Mouse (Mus musculus): ENCODE measurements around the gene Tsen2.

Tsen2 gene

GRCm38 (mm10) chr6:115582328-115583115 lies 38.1 kb downstream of the Tsen2 start:
- ChIA-PET CTCF (interaction anchor here in 3 of 4 experiments (0.6 to 1.6 kb wide), 5 partner anchors 10 to 829 kb away, joined by 3 to 5 read pairs (median 4); partner anchors contain the start of gene Mkrn2os (in 1 of the 3)), POLR2A (interaction anchor here (0.6 to 4.3 kb wide), 25 partner anchors 8 to 268 kb away, joined by 3 to 12 read pairs (median 4); partner anchors contain the start of genes Mkrn2os (in 2 of the 4), Raf1 (in 2 of the 4) and Efcab12 (in 1 of the 4))

GRCm38 (mm10) chr6:115583430-115584125 lies 39.1 kb downstream of the Tsen2 start:
- ChIA-PET CTCF (interaction anchor here in 2 of 4 experiments (1.1 to 1.6 kb wide), 3 partner anchors 9 to 768 kb away, joined by 3 to 5 read pairs (median 3); partner anchors contain the start of gene Mkrn2os (in 1 of the 2)), POLR2A (interaction anchor here in 3 of 4 experiments (0.8 to 4.3 kb wide), 19 partner anchors 8 to 254 kb away, joined by 3 to 12 read pairs (median 4); partner anchors contain the start of genes Mkrn2os (in 2 of the 3), Efcab12 (in 1 of the 3) and Raf1 (in 1 of the 3))

GRCm38 (mm10) chr6:115584176-115584575 lies 39.7 kb downstream of the Tsen2 start:
- ChIA-PET CTCF (interaction anchor here in 1 of 4 experiments (1.1 kb wide), 1 partner anchor 23 kb away, joined by 3 read pairs; no protein-coding TSS in a partner anchor), POLR2A (interaction anchor here in 1 of 4 experiments (1.1 to 4.3 kb wide), 3 partner anchors 8 to 13 kb away, joined by 3 to 12 read pairs (median 11); partner anchors contain the start of gene Mkrn2os)

- ChIA-PET CTCF (no interaction called here), POLR2A (no interaction called here)
Observed at GRCm38 (mm10) chr6:115586321-115586720, 41.9 kb downstream of the Tsen2 start.

- ChIA-PET CTCF (interaction anchor here in 3 of 4 experiments (0.5 to 1.7 kb wide), 4 partner anchors 9 to 340 kb away, joined by 3 to 5 read pairs (median 4); no protein-coding TSS in a partner anchor), POLR2A (interaction anchor here in 2 of 4 experiments (0.6 to 2.7 kb wide), 4 partner anchors 9 to 122 kb away, joined by 3 to 11 read pairs (median 4); no protein-coding TSS in a partner anchor)
Observed at GRCm38 (mm10) chr6:115591692-115592359, 47.4 kb downstream of the Tsen2 start.

- ChIA-PET CTCF (interaction anchor here in 2 of 4 experiments (0.5 to 1.7 kb wide), 3 partner anchors 9 to 341 kb away, joined by 3 to 5 read pairs (median 5); no protein-coding TSS in a partner anchor), POLR2A (interaction anchor here in 2 of 4 experiments (0.6 to 2.7 kb wide), 4 partner anchors 10 to 59 kb away, joined by 3 to 11 read pairs (median 4); no protein-coding TSS in a partner anchor)
Observed at GRCm38 (mm10) chr6:115592458-115592857, 48.0 kb downstream of the Tsen2 start, which contains the start of gene Mkrn2os. TSS of gene Mkrn2os (minus strand) at chr6:115592576.

- ChIA-PET POLR2A (interaction anchor here in 2 of 4 experiments (0.6 to 2.7 kb wide), 3 partner anchors 10 to 111 kb away, joined by 3 to 11 read pairs (median 3); no protein-coding TSS in a partner anchor), CTCF (interaction anchor here in 1 of 4 experiments (1.7 kb wide), 1 partner anchor 10 kb away, joined by 5 read pairs; no protein-coding TSS in a partner anchor)
Observed at GRCm38 (mm10) chr6:115593252-115593651, 48.8 kb downstream of the Tsen2 start.

GRCm38 (mm10) chr6:115594463-115594862 lies 50.0 kb downstream of the Tsen2 start:
- POLR2A ChIA-PET, result interaction anchor here in 1 of 4 experiments (0.9 kb wide), 1 partner anchor 40 kb away, joined by 3 read pairs; no protein-coding TSS in a partner anchor
- CTCF ChIA-PET, result no interaction called here

GRCm38 (mm10) chr6:115595667-115596066 lies 51.2 kb downstream of the Tsen2 start:
- ChIA-PET POLR2A (interaction anchor here in 1 of 4 experiments (1.2 kb wide), 1 partner anchor 24 kb away, joined by 3 read pairs; no protein-coding TSS in a partner anchor), CTCF (no interaction called here)

- CTCF ChIA-PET, result no interaction called here
Observed at GRCm38 (mm10) chr6:115601322-115601714, 56.9 kb downstream of the Tsen2 start.

GRCm38 (mm10) chr6:115601715-115602523 lies 57.5 kb downstream of the Tsen2 start, which contains the start of gene Mkrn2:
TSS of gene Mkrn2 (plus strand) at chr6:115601902.
- POLR2A ChIA-PET, result interaction anchor here in 3 of 4 experiments (0.5 to 2.2 kb wide), 33 partner anchors 9 to 1862 kb away, joined by 3 to 18 read pairs (median 3); partner anchors contain the start of genes Raf1 (in 2 of the 3), Rpl32 (in 1 of the 3), Sec13 (in 1 of the 3) and Tsen2 (in 1 of the 3)
- CTCF ChIA-PET, result interaction anchor here in 1 of 4 experiments (0.6 to 0.9 kb wide), 2 partner anchors 237 to 245 kb away, joined by 3 read pairs; no protein-coding TSS in a partner anchor

More at GRCm38 (mm10) chr6:115601322-115601714, 56.9 kb downstream of the Tsen2 start:
- POLR2A ChIA-PET, result interaction anchor here in 2 of 4 experiments (1.0 to 1.8 kb wide), 8 partner anchors 10 to 208 kb away, joined by 3 to 7 read pairs (median 4); partner anchors contain the start of gene Raf1 (in 1 of the 2)

- ChIA-PET POLR2A (interaction anchor here in 3 of 4 experiments (0.6 to 6.9 kb wide), 24 partner anchors 8 to 215 kb away, joined by 3 to 77 read pairs (median 4); partner anchors contain the start of gene Raf1 (in 1 of the 3)), CTCF (interaction anchor here in 2 of 4 experiments (0.6 to 1.1 kb wide), 3 partner anchors 11 to 71 kb away, joined by 3 to 9 read pairs (median 5); no protein-coding TSS in a partner anchor)
Observed at GRCm38 (mm10) chr6:115606461-115606860, 62.0 kb downstream of the Tsen2 start.

GRCm38 (mm10) chr6:115607429-115607828 lies 63.0 kb downstream of the Tsen2 start:
- POLR2A ChIA-PET, result interaction anchor here (0.5 to 6.9 kb wide), 28 partner anchors 9 to 231 kb away, joined by 3 to 77 read pairs (median 4); partner anchors contain the start of genes Raf1 (in 2 of the 4) and Efcab12 (in 1 of the 4)

GRCm38 (mm10) chr6:115609121-115609520 lies 64.7 kb downstream of the Tsen2 start:
- CTCF ChIA-PET, result interaction anchor here (0.5 to 1.9 kb wide), 21 partner anchors 8 to 382 kb away, joined by 3 to 18 read pairs (median 3); partner anchors contain the start of gene Gm17482 (in 1 of the 4)
- POLR2A ChIA-PET, result interaction anchor here in 3 of 4 experiments (0.5 to 6.9 kb wide), 19 partner anchors 7 to 200 kb away, joined by 3 to 77 read pairs (median 4); partner anchors contain the start of genes Cand2 (in 1 of the 3), Raf1 (in 1 of the 3) and Rpl32 (in 1 of the 3)

More at GRCm38 (mm10) chr6:115607429-115607828, 63.0 kb downstream of the Tsen2 start:
- CTCF ChIA-PET, result interaction anchor here (0.6 to 1.6 kb wide), 12 partner anchors 9 to 165 kb away, joined by 3 to 5 read pairs (median 3); no protein-coding TSS in a partner anchor

GRCm38 (mm10) chr6:115610301-115610700 lies 65.8 kb downstream of the Tsen2 start:
- ChIA-PET POLR2A (interaction anchor here in 2 of 4 experiments (0.5 to 6.9 kb wide), 12 partner anchors 8 to 358 kb away, joined by 3 to 77 read pairs (median 4); partner anchors contain the start of genes Raf1 (in 1 of the 2) and Timp4 (in 1 of the 2)), CTCF (interaction anchor here in 3 of 4 experiments (0.6 to 1.5 kb wide), 5 partner anchors 47 to 193 kb away, joined by 3 to 17 read pairs (median 3); no protein-coding TSS in a partner anchor)
